Mouse (Mus musculus) kidney, adult 11 months (tissue): Measurements from ENCODE around the gene Nxn.

ENCODE experiments used
- DNase-seq: peaks from one replicate; pipeline ENCODE4 v3.0.0; 2022

Gene Nxn

GRCm38 (mm10) chr11:76328084-76328483 is 70.9 kb downstream of the Nxn start:
- DNase-seq: no peak

GRCm38 (mm10) chr11:76326672-76327071 is 72.3 kb downstream of the Nxn start:
- no peak for DNase-seq

GRCm38 (mm10) chr11:76326051-76326450 is 72.9 kb downstream of the Nxn start:
- no peak for DNase-seq

GRCm38 (mm10) chr11:76324801-76325200 is 74.1 kb downstream of the Nxn start:
- no peak for DNase-seq

- DNase-seq: no peak
These were observed 74.7 kb downstream of the Nxn start for GRCm38 (mm10) chr11:76324207-76324606.

- DNase-seq: no peak
These were observed 76.0 kb downstream of the Nxn start for GRCm38 (mm10) chr11:76322939-76323338.

- no peak for DNase-seq
These were observed 76.9 kb downstream of the Nxn start for GRCm38 (mm10) chr11:76322081-76322480.

- DNase-seq: no peak
These were observed 78.5 kb downstream of the Nxn start for GRCm38 (mm10) chr11:76320475-76320874.

GRCm38 (mm10) chr11:76319714-76320435 is 79.1 kb downstream of the Nxn start:
- DNase-seq: peak; percentile 19

GRCm38 (mm10) chr11:76317904-76318303 is 81.0 kb downstream of the Nxn start:
- no peak for DNase-seq

- no peak for DNase-seq
These were observed 83.0 kb downstream of the Nxn start for GRCm38 (mm10) chr11:76315785-76316444.

- DNase-seq: no peak
These were observed 84.2 kb downstream of the Nxn start for GRCm38 (mm10) chr11:76314741-76315140.

- no peak for DNase-seq
These were observed 84.8 kb downstream of the Nxn start for GRCm38 (mm10) chr11:76314140-76314539.

- no peak for DNase-seq
These were observed 86.1 kb downstream of the Nxn start for GRCm38 (mm10) chr11:76312805-76313204.

GRCm38 (mm10) chr11:76311224-76312000 is 87.5 kb downstream of the Nxn start:
- DNase-seq: no peak

- no peak for DNase-seq
These were observed 89.1 kb downstream of the Nxn start for GRCm38 (mm10) chr11:76309868-76310267.

- no peak for DNase-seq
These were observed 89.9 kb downstream of the Nxn start for GRCm38 (mm10) chr11:76309072-76309471.

- no peak for DNase-seq
These were observed 92.2 kb downstream of the Nxn start for GRCm38 (mm10) chr11:76306769-76307168.

- no peak for DNase-seq
These were observed 93.4 kb downstream of the Nxn start for GRCm38 (mm10) chr11:76305571-76305970.

GRCm38 (mm10) chr11:76303368-76303767 is 95.6 kb downstream of the Nxn start:
- DNase-seq: no peak

- DNase-seq: no peak
These were observed 98.1 kb downstream of the Nxn start for GRCm38 (mm10) chr11:76300862-76301261.

GRCm38 (mm10) chr11:76298457-76299000 is 100.4 kb downstream of the Nxn start:
- no peak for DNase-seq

GRCm38 (mm10) chr11:76297252-76297651 is 101.7 kb downstream of the Nxn start:
- no peak for DNase-seq

- DNase-seq: no peak
These were observed 104.1 kb downstream of the Nxn start for GRCm38 (mm10) chr11:76294836-76295235.
